Mouse (Mus musculus) embryonic fibroblast, embryonic 13.5 days (primary cell): ENCODE data around the gene Lrrc73. TPM values are rescaled to one million over a fixed set of nuclear protein-coding genes. Genes with fewer than 3 reads are reported as not detected.

Experiments
- H3K27ac ChIP-seq: 2 replicates; pipeline ENCODE4 v1.5.1; 2012; ENCODE audit warnings: low read length, control low read depth, inconsistent platforms; ENCODE audit not compliant: insufficient read depth
- H3K4me1 ChIP-seq: 2 replicates; pipeline ENCODE4 v1.6.1; 2011; ENCODE audit warnings: low read length; ENCODE audit not compliant: control insufficient read depth, insufficient read depth
- H3K4me3 ChIP-seq: 2 replicates; pipeline ENCODE4 v1.5.1; 2011; ENCODE audit warnings: mild to moderate bottlenecking, control low read depth, low read length; ENCODE audit not compliant: insufficient read depth
- CTCF ChIP-seq: IDR thresholded peaks from 2 replicates; pipeline ENCODE4 v1.5.1; 2011; ENCODE audit warnings: mild to moderate bottlenecking, control low read depth, low read length, moderate library complexity, borderline replicate concordance; ENCODE audit not compliant: insufficient read depth
- POLR2A ChIP-seq: IDR thresholded peaks from 2 replicates; pipeline ENCODE4 v1.6.1; 2011; ENCODE audit warnings: low read depth, mild to moderate bottlenecking, control low read depth, low read length, moderate library complexity
- polyA plus RNA-seq: library from polyadenylated mRNA; stranded (reverse); fragments of >200 nt; gene quantifications from 2 replicates; pipeline ENCODE4 v1.2.4, GENCODE M21; 2011; ENCODE audit warnings: low read depth; ENCODE audit not compliant: missing spikeins, insufficient read length

Lrrc73 gene
- polyA plus RNA-seq, 1 experiment = 1.6 TPM

DNA sequence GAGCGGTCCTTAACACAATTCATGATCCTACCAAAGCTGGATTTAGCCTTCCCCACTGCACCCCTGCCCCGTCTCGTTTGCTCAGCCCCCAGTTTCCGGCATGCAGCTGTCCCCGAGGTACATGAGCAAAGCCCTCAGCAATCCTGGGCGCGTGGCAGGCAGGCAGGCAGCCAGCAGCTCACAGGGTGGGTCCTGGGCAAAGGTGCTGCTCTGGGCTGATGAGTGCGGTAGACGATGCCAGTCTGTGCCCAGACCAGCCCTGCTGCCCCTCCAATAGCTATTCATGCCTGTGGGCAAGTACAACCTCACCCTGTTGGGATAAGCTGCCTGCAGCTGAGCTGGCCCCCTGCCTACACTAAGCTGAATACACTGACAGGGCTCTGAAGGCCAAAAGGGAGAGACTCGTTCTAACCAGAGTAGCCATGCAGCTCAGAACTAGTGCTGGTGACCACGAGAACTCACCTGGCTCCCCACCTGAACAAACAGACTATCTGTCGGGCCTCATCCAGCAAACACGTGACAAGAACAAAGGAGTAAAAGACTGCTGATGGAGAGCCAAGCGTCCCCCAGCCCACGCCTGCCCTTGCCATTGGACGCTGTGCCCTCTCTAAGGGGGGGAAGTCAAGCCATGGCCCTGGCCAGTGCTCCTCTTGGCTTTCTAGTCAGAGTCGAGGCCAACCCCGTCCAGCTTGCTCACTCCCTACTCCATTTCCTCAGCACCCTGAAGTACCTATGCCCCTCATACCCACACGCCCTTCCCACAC is 16.6 kb downstream of the Lrrc73 start:
- peak overlapping the region; percentile 24; the same call in 1 of the 2 replicates for H3K27ac ChIP-seq
- TF ChIP-seq CTCF (no peak), POLR2A (no peak)
- no peak overlapping the region for H3K4me3 ChIP-seq
- H3K4me1 ChIP-seq = peaks cover 53% of the 10 kb centered on the region

DNA sequence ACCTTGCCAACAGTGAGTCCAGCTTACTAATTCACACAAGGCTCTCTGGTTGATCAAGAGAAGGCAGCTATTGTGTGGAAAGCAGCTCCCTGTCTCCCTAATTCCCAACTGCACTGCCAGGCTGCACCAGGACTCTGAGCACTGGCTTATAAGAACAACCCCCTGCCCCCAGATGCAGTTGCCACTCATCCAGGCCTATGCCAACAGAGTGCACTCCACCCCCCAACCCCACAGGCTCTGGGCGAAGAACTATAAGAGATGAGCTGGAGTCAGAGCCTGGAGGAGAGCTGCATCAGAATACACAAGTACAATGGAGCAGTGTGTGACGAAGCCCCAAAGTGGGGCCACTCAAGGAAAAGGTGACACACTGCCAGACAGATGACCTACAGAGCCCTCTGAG is 18.7 kb downstream of the Lrrc73 start:
- H3K4me1 ChIP-seq = peaks cover 56% of the 10 kb centered on the region
- no peak overlapping the region for H3K4me3 ChIP-seq
- H3K27ac ChIP-seq = no peak overlapping the region; the same call in 1 of the 2 replicates
- TF ChIP-seq POLR2A (no peak), CTCF (no peak)

DNA sequence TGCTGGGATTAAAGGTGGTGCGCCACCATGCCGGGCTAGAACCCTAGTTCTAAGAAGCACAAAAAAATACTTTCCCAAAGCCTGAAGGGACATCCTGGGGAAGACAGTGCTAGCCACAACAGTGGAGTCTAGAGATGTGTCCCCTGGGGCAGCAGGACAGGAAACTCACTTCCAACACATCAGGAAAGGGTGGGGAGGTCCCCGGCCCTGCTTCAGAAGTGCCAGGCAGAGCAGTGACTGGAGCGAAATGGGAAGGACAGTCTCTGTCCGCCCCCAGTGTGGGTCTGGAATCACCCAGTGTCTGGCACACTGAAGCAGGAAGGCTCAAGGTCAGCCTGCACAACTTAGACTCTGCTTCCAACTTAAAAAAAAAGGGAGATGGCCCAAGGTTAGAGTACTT is 19.3 kb downstream of the Lrrc73 start:
- H3K4me1 ChIP-seq = peaks cover 55% of the 10 kb centered on the region
- peak overlapping the region; percentile 93 for H3K27ac ChIP-seq
- TF ChIP-seq POLR2A (no peak), CTCF (no peak)
- no peak overlapping the region for H3K4me3 ChIP-seq

DNA sequence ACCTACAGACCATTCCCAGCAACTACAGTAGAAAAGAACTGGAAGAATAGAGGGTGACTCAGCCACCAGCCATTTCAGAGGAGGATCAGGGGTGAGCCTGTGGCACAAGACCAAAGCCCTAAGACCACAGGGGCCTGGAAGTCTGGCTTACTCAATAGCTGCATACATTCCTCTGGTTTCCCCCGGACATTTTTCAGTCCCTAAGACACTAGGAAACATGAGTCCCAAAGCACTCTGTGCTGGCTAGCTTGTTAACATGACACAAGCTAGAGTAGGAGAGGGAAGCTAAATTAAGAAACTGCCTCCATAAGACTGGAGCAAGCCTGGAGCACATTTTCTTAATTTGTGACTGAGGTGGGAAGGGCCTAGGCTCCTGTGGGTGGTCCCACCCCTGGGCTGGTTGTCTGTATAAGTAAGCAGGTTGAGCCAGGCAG is 20.5 kb downstream of the Lrrc73 start:
- peak overlapping the region; percentile 98 for H3K27ac ChIP-seq
- TF ChIP-seq CTCF (no peak), POLR2A (no peak)
- no peak overlapping the region for H3K4me3 ChIP-seq
- H3K4me1 ChIP-seq = peaks cover 60% of the 10 kb centered on the region

DNA sequence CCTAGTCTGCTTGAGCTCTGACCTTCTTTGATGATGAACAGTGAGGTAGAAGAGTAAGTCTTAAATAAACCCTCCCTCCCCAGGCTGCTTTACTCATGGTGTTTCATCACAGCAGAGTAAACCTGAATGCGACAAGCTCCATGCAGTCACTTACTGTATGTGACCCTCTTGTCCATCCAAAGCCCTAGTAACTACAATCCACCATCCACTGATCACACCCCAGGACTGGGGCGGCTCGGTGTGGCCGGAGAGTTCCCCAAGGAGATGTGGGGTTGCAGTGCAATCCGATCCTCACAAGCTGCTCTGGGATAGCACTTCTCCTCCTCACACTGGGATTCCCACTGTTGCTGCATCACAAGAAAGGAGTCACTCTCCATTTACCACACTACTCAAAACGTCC is 21.1 kb downstream of the Lrrc73 start:
- no peak for TF ChIP-seq CTCF
- TF ChIP-seq POLR2A = no peak
- Histone ChIP-seq H3K27ac (peak overlapping the region; percentile 98), H3K4me3 (no peak overlapping the region), H3K4me1 (peaks cover 57% of the 10 kb centered on the region)

DNA sequence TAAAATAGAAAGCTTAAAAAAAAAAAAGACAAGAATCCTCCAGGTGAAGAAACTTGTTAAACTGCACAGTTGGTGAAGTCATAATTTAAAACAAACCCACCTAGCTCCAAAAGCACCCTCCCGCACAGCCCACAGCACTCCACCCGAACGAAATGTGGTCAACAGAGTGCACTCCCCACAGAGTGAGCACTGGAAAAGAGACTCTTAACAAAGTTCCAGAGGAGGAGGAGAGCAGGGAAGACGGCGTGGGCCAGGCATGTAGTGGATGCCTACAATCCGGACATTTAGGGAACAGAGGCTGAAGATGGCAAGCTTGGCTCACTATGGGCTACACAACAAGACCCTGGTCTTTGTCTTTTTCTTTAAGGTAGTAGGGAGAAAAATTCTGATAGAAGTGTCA is 21.7 kb downstream of the Lrrc73 start:
- TF ChIP-seq CTCF (no peak), POLR2A (no peak)
- Histone ChIP-seq H3K4me3 (no peak overlapping the region), H3K4me1 (peaks cover 52% of the 10 kb centered on the region), H3K27ac (peak overlapping the region; percentile 98)

DNA sequence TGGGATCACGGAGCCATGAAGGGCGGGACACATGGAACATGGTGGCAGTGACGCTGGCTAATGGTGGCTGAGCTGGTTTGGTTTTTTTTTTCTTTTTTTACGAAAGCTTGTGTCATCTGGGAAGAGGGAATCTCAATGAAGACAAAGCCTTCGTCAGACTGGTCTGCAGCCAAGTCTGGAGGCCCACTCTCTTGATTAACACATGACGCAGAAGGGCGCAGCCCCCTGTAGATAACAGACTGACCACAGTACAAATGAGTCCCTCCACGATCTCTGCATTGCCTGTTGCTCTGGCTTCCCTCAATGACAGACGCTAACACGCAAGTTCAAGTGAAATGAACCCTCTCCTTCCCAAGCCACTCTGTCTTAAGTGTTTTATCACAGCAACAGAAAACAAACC is 22.2 kb downstream of the Lrrc73 start:
- no peak for TF ChIP-seq CTCF
- no peak for TF ChIP-seq POLR2A
- Histone ChIP-seq H3K4me3 (no peak overlapping the region), H3K4me1 (peaks cover 47% of the 10 kb centered on the region), H3K27ac (peak overlapping the region; percentile 98)

DNA sequence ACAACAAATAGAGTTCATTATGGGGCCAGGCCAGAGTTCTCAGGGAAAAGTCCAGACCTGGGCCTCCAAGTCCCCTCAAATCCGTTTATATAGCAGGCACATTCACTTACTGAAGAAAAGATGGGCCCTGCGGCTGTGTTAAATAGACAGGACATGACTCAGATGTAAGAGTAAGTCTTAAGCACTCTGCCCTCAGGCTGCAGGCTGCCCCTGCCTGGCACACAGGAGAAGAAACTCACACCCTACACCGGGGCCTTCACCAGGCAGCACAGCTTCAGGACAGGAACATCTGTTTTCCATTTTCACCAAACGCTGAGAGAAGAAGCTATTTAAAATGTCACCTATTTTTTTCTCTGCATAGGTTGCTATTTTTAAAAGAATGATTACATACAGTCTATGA is 24.3 kb downstream of the Lrrc73 start:
- no peak for TF ChIP-seq CTCF
- TF ChIP-seq POLR2A = no peak; the same call in 1 of the 2 replicates
- Histone ChIP-seq H3K4me1 (peaks cover 36% of the 10 kb centered on the region), H3K27ac (peak overlapping the region; percentile 98), H3K4me3 (no peak overlapping the region)

DNA sequence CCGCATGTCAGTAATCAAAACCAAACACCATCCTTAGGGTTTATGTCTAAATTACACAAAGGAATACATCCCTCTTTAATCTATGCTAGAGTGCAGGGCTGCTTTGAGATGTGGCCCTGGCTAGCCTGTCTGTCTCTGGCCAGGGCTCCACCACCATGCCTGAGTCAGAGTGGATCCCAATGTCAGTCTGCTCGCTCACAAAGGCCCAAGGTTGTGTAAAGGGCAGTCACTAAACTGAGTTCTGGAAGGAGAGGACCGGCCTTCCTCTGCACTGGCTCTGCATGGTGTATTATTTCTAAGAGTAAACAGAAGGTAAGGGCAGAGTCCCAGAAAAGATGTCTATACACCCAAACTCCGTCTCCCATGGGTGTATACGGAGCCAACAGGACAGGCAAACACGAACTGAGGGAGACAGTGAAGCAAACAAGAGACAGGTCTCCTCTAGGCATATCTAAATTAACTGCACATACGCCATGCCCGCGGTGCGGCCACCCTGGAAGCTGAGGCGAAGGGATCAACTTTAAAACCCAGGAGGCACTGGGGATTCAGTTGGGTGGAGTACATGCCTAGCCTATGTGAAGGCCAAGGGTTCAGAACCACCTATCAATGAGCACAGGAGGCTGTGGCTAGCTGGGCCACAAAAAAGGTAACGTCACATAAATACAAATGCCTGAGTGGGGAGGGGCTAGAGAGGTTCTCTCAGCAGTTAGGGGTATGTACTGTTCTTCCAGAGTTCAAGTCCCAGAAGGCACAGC is 24.9 kb downstream of the Lrrc73 start:
- Histone ChIP-seq H3K27ac (peak overlapping the region; percentile 89), H3K4me1 (peaks cover 31% of the 10 kb centered on the region), H3K4me3 (no peak overlapping the region)
- TF ChIP-seq CTCF (no peak), POLR2A (no peak)

DNA sequence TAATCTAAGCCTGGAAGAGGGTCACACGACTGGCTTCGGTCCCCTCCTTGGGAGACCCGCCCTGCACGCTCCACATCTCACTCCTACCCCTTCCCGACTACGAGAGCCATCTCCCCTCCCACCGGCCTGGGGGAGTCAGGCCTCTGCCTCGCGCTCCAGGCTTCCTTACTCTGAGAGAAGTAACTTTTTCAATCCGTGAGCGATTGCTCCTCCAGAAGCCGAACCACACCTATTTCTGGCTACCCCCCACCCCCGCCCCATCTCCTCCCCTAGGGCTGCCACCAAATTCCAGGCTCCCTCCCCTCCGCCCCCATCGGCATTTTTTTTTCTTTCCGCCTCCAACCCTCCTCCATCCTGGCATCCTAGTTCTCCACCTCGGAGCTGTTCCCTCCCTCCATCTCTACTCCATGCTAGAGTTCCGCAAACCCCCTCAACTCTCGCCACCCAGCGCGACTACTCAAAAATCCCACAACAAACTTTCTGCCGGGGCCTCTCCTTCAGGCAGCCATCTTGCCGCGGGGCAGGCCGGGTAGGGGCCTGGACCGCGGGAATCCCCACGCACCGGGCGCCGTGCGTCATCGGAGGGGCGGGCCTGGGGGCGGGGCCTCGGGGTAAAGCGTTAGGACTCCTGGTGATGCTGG is 29.3 kb downstream of the Lrrc73 start, which contains the start of gene Tjap1:
TSS of gene Tjap1 (minus strand) at position 544 of the 641 bp plus-strand sequence.
- Histone ChIP-seq H3K4me3 (peak within 1 kb of the TSS; percentile 85), H3K27ac (peak within 1 kb of the TSS; percentile 96), H3K4me1 (peaks cover 11% of the 10 kb centered on the region)
- TF ChIP-seq CTCF (no peak), POLR2A (peak; percentile 61)
